Mouse (Mus musculus) embryonic facial prominence, embryonic 13.5 days (tissue): ENCODE measurements around the gene Mrps23. TPM values are rescaled to one million over a fixed set of nuclear protein-coding genes. Genes with fewer than 3 reads are reported as not detected.
A peak's percentile ranks its signal among the peaks of the same experiment; 100 is the strongest.

ENCODE experiments used
- ATAC-seq: fragments of 200-750 bp; cut with Nextera tagmentation; 2 replicates; pipeline ENCODE4 v1.8.0; 2017; ENCODE audit warnings: low read depth; ENCODE audit not compliant: insufficient number of reproducible peaks, insufficient read depth, low FRiP score, low TSS enrichment
- H3K27ac ChIP-seq: fragments of 300-500 bp; sonication (generic); 2 replicates; pipeline ENCODE4 v1.5.1; 2015; ENCODE audit warnings: moderate library complexity, mild to moderate bottlenecking, inconsistent platforms
- H3K27me3 ChIP-seq: fragments of 300-500 bp; sonication (generic); 2 replicates; pipeline ENCODE4 v1.6.1; 2015; ENCODE audit warnings: mild to moderate bottlenecking, inconsistent platforms
- H3K36me3 ChIP-seq: fragments of 300-500 bp; sonication (generic); 2 replicates; pipeline ENCODE4 v1.6.1; 2015; ENCODE audit warnings: mild to moderate bottlenecking, inconsistent platforms
- H3K4me1 ChIP-seq: fragments of 300-500 bp; sonication (generic); 2 replicates; pipeline ENCODE4 v1.6.1; 2015; ENCODE audit warnings: inconsistent platforms
- H3K4me2 ChIP-seq: fragments of 300-500 bp; sonication (generic); 2 replicates; pipeline ENCODE4 v1.6.1; 2015; ENCODE audit warnings: moderate library complexity, mild to moderate bottlenecking, inconsistent platforms
- H3K4me3 ChIP-seq: fragments of 300-500 bp; sonication (generic); 2 replicates; pipeline ENCODE4 v1.5.1; 2015; ENCODE audit warnings: mild to moderate bottlenecking, inconsistent platforms
- H3K9ac ChIP-seq: fragments of 300-500 bp; sonication (generic); 2 replicates; pipeline ENCODE4 v1.6.1; 2015; ENCODE audit warnings: mild to moderate bottlenecking, inconsistent platforms
- H3K9me3 ChIP-seq: fragments of 300-500 bp; sonication (generic); 2 replicates; pipeline ENCODE4 v1.6.1; 2016; ENCODE audit warnings: inconsistent platforms
- WGBS: fragments of 180-500 bp; shearing (Covaris S2); methylation state at CpG from one replicate; pipeline ENCODE4 v1.1.7; 2015; ENCODE audit warnings: mixed read lengths; 5-methylcytosine and 5-hydroxymethylcytosine counted together
- polyA plus RNA-seq: library from polyadenylated mRNA; unstranded; fragments of >200 nt; fragmentation: Nextera tagmentation; extraction: Ambion mirVana; gene quantifications from 2 replicates; pipeline ENCODE4 v1.2.1, GENCODE M21; 2015

Mrps23 gene
- polyA plus RNA-seq, 1 experiment from 2014 or later: 69.4 TPM

DNA sequence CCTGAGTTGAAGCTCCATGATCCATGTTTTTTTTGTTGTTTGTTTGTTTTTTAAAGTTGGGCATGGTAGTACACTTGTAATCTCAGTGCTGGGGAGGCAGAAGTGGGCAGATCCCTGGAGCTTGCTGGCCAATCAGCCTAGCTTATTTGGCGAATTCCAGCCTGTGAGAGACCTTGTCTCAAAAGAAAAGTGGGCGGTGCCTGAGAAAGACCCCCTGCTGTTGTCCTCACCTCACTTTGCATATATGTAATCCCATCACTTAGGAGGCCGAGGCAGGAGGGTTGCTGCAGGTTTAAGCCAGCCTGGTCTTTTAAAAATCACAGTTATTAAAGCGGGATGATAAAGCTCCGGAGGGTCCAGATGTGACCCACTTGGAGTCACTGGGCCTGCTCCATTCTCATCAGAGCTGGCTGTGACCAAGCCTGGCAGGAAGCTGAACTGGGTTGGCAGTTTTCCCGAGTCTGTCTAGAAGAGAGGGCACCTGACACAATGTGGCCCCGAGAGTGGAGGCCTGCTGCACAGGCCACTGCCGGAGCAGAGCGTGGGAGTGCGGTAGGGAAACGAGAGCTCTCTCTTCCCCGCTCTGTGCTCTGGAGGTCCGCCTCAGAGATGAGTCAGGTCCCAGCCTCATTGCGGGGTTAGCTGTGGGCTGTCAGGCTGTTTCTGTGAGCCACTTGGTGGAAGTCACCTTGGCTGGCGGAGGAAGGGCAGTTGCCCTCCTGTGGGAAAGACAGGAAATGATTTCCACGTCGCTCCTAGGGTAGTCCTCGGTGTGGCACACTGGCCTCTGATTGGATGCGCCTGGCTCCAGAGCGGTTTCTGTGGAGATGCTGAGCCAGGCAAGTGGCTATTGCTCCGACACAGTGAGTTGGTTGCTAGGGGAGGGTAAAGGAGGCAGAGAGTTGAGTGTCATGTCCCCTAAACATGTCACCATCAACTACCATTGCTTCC lies 11.0 kb downstream of the Mrps23 start:
- H3K36me3 ChIP-seq: peaks cover 17% of the 10 kb centered on the region
- H3K27ac ChIP-seq: no peak overlapping the region
- peaks cover 9% of the 10 kb centered on the region for H3K4me1 ChIP-seq
- no peaks in the 10 kb centered on the region for H3K9me3 ChIP-seq
- WGBS: 58% methylated on average over 21 of the region's 21 CpGs
- no peak overlapping the region; the same call in 1 of the 2 replicates for H3K9ac ChIP-seq
- H3K4me3 ChIP-seq: no peak overlapping the region
- no peak for ATAC-seq
- no peaks in the 10 kb centered on the region for H3K27me3 ChIP-seq
- no peak overlapping the region for H3K4me2 ChIP-seq

DNA sequence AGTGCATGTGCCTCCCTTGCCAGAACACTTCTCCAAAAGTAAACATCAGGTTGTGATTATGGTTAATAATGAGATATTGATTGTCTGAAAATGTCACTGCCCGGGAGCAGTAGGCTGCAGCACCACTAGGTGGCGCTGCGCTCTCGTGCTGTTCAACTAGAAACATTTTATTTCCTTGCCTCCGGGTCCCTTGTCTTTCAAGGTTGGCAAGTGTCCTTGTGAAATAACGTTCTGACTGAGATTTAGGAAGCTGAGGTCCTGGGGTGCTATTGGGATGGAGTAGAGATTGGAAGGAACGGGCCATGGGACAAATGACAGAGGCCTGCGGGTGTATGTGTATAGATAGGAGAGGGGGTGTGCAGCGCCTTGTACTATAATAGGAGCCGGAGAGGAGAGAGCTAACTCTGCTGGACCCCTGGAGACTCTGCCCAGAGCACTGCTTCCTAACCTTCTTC lies 12.1 kb downstream of the Mrps23 start:
- peak overlapping the region; percentile 19; the same call in 1 of the 2 replicates for H3K4me2 ChIP-seq
- H3K9ac ChIP-seq: 0 out of 2 replicates have a peak overlapping the region, but pooled peaks have one; percentile 27
- H3K4me3 ChIP-seq: no peak overlapping the region
- no peaks in the 10 kb centered on the region for H3K27me3 ChIP-seq
- 22% methylated on average over 10 of the region's 10 CpGs for WGBS
- H3K4me1 ChIP-seq: peaks cover 9% of the 10 kb centered on the region
- H3K27ac ChIP-seq: no peak overlapping the region
- peaks cover 6% of the 10 kb centered on the region for H3K36me3 ChIP-seq
- ATAC-seq: no peak
- no peaks in the 10 kb centered on the region for H3K9me3 ChIP-seq

DNA sequence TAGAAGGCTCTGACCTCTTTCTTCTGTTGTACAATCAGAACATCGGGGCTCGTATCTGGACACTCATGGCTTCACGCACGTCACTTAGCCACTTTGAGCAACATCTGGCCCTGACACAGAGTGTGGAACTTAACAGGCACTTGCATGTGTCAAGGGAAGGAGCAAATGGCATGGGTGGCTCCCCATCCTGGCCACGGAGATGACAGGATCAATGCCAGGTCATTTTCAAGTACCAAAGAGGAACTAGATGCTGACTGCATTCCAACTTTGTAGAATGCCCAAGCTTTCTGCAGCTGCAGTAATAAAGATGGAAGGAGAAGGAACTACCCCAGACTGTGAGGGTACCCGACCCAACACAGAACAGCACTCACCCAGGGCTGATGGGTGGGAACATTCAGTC lies 14.0 kb downstream of the Mrps23 start:
- no peaks in the 10 kb centered on the region for H3K36me3 ChIP-seq
- H3K4me3 ChIP-seq: no peak overlapping the region
- ATAC-seq: no peak
- H3K9me3 ChIP-seq: no peaks in the 10 kb centered on the region
- H3K27ac ChIP-seq: no peak overlapping the region
- H3K9ac ChIP-seq: no peak overlapping the region
- H3K4me1 ChIP-seq: peaks cover 6% of the 10 kb centered on the region
- 82% methylated on average over 6 of the region's 6 CpGs for WGBS
- H3K27me3 ChIP-seq: no peaks in the 10 kb centered on the region
- H3K4me2 ChIP-seq: no peak overlapping the region

GRCm38 (mm10) chr11:88218586-88218985 lies 14.4 kb downstream of the Mrps23 start:
- WGBS: 51% methylated on average over 7 of the region's 7 CpGs
- H3K27ac ChIP-seq: no peak overlapping the region
- H3K4me1 ChIP-seq: peaks cover 6% of the 10 kb centered on the region
- H3K4me3 ChIP-seq: no peak overlapping the region
- no peaks in the 10 kb centered on the region for H3K27me3 ChIP-seq
- H3K9me3 ChIP-seq: no peaks in the 10 kb centered on the region
- no peak overlapping the region for H3K9ac ChIP-seq
- H3K4me2 ChIP-seq: no peak overlapping the region
- no peak for ATAC-seq
- H3K36me3 ChIP-seq: no peaks in the 10 kb centered on the region

DNA sequence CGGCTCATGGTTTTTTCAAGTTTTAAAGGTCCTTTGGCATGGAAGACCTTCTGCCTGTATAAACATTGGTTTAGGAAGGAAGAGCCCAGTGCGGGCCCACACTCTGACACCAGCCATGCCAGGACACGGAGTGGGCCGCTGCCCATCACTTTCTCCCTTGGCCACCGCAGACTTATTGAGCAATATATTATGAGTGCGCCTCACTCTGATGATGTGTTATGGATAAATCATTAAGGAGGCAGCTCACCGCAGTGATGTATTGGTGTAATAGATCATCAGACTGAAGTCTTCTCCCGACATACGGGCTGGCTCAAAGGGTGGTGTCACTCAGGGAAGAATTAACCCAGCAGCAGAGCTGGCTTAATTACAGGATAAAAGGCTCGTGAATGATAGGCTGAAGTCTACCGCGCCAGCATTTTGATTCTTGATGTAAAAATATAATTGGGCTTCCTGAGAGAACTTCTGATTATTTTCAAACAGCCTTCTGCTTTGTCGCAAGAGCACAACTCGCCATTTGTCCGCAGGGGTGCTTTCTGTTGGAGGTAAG lies 17.8 kb downstream of the Mrps23 start:
- H3K4me3 ChIP-seq: no peak overlapping the region
- whole genome bisulfite sequencing: 91% methylated on average over 15 of the region's 15 CpGs
- no peaks in the 10 kb centered on the region for H3K27me3 ChIP-seq
- ATAC-seq: no peak
- no peak overlapping the region for H3K4me2 ChIP-seq
- H3K4me1 ChIP-seq: no peaks in the 10 kb centered on the region
- H3K9me3 ChIP-seq: no peaks in the 10 kb centered on the region
- H3K27ac ChIP-seq: no peak overlapping the region
- no peaks in the 10 kb centered on the region for H3K36me3 ChIP-seq
- no peak overlapping the region for H3K9ac ChIP-seq

DNA sequence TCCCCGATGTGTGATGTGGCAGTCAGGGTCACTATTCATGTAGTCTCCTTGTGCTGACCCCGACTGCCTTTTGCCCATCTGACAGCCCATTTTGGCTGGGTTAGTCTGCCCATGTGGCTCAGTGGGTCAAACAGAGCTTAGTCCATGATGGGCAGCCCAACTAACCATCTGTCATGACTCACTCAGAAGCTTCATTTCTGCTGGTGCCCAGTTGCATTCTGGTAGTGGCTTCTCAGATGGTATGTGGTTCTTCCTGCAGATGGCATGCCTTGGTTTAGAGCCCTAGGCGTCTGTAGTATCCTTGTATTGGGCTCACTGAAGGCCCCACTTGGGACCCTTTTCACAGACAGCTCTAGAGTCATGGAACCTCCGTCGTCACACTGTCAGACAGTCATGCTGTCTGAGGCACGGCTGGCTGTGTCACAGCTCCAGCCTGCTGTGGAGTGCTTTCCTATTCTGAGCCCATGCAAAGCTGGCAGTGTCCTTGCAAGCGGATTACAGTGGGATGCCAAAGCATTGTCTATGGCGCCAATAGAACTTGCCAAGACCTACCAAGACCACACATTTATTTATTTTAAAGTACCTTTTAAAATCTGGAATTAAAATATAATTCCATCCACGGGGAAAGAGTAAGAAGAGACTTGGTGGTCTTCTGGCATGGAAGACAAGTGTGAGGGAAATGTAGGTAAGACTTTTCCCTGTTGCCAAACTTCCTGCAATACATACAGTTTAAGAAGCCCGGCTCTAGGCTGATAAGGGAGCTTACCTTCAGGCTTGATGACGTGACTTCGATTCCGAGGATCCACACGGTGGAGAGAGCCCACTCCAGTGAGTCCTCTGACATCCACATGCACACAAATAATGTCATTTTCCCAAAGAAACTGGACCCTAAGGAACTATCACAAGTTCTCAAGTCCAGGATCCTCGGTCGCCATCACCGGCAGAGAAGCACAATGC lies 23.1 kb downstream of the Mrps23 start:
- H3K36me3 ChIP-seq: no peaks in the 10 kb centered on the region
- no peak overlapping the region for H3K27ac ChIP-seq
- no peaks in the 10 kb centered on the region for H3K4me1 ChIP-seq
- no peak overlapping the region for H3K9ac ChIP-seq
- no peak overlapping the region for H3K4me2 ChIP-seq
- ATAC-seq: no peak
- WGBS: 89% methylated on average over 17 of the region's 17 CpGs
- no peak overlapping the region for H3K4me3 ChIP-seq
- peaks cover 10% of the 10 kb centered on the region for H3K27me3 ChIP-seq
- H3K9me3 ChIP-seq: no peaks in the 10 kb centered on the region

GRCm38 (mm10) chr11:88231213-88231790 lies 27.1 kb downstream of the Mrps23 start:
- Histone ChIP-seq H3K9ac (no peak overlapping the region), H3K4me1 (peaks cover 37% of the 10 kb centered on the region), H3K4me2 (no peak overlapping the region), H3K4me3 (no peak overlapping the region), H3K27ac (no peak overlapping the region), H3K27me3 (peaks cover 10% of the 10 kb centered on the region), H3K36me3 (no peaks in the 10 kb centered on the region), H3K9me3 (no peaks in the 10 kb centered on the region)
- no peak for ATAC-seq
- WGBS: 78% methylated on average over 4 of the region's 4 CpGs

GRCm38 (mm10) chr11:88233528-88234427 lies 29.6 kb downstream of the Mrps23 start:
- 18% methylated on average over 17 of the region's 17 CpGs for WGBS
- peak overlapping the region; percentile 16; the same call in 1 of the 2 replicates for H3K4me2 ChIP-seq
- peak overlapping the region; percentile 3; the same call in 1 of the 2 replicates for H3K27ac ChIP-seq

DNA sequence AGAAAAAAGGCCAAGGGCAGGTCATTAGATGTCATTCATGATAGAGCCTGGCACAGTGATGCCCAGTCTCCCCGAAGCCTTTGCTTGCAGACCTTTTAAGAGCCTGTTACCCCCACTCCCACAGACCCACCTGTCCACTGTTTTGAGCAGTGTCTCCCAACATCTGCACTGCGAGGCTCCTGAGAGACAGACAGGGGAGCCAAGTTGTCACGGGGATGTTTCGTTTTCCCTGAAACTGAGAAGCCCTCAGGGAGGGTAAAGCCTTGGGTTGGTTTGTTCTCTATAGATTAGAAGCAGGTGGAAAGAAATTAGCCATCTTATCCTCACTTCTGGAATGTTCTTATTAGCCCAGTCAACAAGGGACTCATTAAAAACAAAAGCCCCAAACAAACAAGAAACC lies 30.6 kb downstream of the Mrps23 start:
- WGBS: 13% methylated on average over 4 of the region's 4 CpGs
- no peak overlapping the region; the same call in 1 of the 2 replicates for H3K27ac ChIP-seq

More at GRCm38 (mm10) chr11:88233528-88234427, 29.6 kb downstream of the Mrps23 start:
- Histone ChIP-seq H3K9me3 (no peaks in the 10 kb centered on the region), H3K27me3 (peaks cover 10% of the 10 kb centered on the region), H3K4me3 (no peak overlapping the region), H3K4me1 (peaks cover 37% of the 10 kb centered on the region), H3K36me3 (no peaks in the 10 kb centered on the region), H3K9ac (no peak overlapping the region)
- peak; percentile 21; the same call in 1 of the 2 replicates for ATAC-seq

More for the DNA sequence above, 30.6 kb downstream of the Mrps23 start:
- Histone ChIP-seq H3K4me3 (no peak overlapping the region), H3K4me1 (peaks cover 37% of the 10 kb centered on the region), H3K36me3 (no peaks in the 10 kb centered on the region), H3K4me2 (peak overlapping the region; percentile 48), H3K9ac (no peak overlapping the region), H3K27me3 (peaks cover 10% of the 10 kb centered on the region), H3K9me3 (no peaks in the 10 kb centered on the region)
- ATAC-seq: no peak
